Mouse (Mus musculus): ENCODE results near the gene Tekt1. TPM values are rescaled to one million over a fixed set of nuclear protein-coding genes. Genes with fewer than 3 reads are reported as not detected.
A peak's percentile ranks its signal among the peaks of the same experiment; 100 is the strongest.

The Tekt1 gene
- polyA plus RNA-seq, 1 experiment from 2014 or later, result 1.7 TPM

GRCm38 (mm10) chr11:72369904-72370672 lies 7.8 kb upstream of the Tekt1 start:
- H3K27me3 ChIP-seq (ENCODE audit: control insufficient read depth, insufficient read depth, low read length), result no peaks in the 10 kb centered on the region
- ATAC-seq (replicated peaks; ENCODE audit: extremely low read depth, insufficient read depth, low FRiP score), result no peak
- H3K4me2 ChIP-seq (ENCODE audit: low read depth, low read length), result peak overlapping the region; percentile 7; the same call in 1 of the 2 replicates
- H3K36me3 ChIP-seq (ENCODE audit: control insufficient read depth, insufficient read depth), result no peaks in the 10 kb centered on the region
- H3K27ac ChIP-seq (ENCODE audit: low read length), result no peak overlapping the region
- 16% methylated on average over 12 of the region's 12 CpGs for WGBS
- 0 out of 2 replicates have a peak, but pooled peaks cover 3% of the 10 kb centered on the region for H3K4me1 ChIP-seq (ENCODE audit: control insufficient read depth, insufficient read depth, low read length)
- no peak overlapping the region for H3K9ac ChIP-seq (ENCODE audit: low read length)
- no peak overlapping the region for H3K4me3 ChIP-seq (ENCODE audit: low read length)
- no peaks in the 10 kb centered on the region for H3K9me3 ChIP-seq (replicated peaks; ENCODE audit: control insufficient read depth, low read length)

- no peak overlapping the region for H3K27ac ChIP-seq (ENCODE audit: low read length)
- no peak overlapping the region for H3K4me3 ChIP-seq (ENCODE audit: low read length)
- no peaks in the 10 kb centered on the region for H3K36me3 ChIP-seq (ENCODE audit: control insufficient read depth, insufficient read depth)
- 0 out of 2 replicates have a peak, but pooled peaks cover 3% of the 10 kb centered on the region for H3K4me1 ChIP-seq (ENCODE audit: control insufficient read depth, insufficient read depth, low read length)
- no peak overlapping the region for H3K9ac ChIP-seq (ENCODE audit: low read length)
- no peak overlapping the region for H3K4me2 ChIP-seq (ENCODE audit: low read depth, low read length)
- no peaks in the 10 kb centered on the region for H3K9me3 ChIP-seq (replicated peaks; ENCODE audit: control insufficient read depth, low read length)
- WGBS, result 63% methylated on average over 11 of the region's 11 CpGs
- no peaks in the 10 kb centered on the region for H3K27me3 ChIP-seq (ENCODE audit: control insufficient read depth, insufficient read depth, low read length)
- no peak for ATAC-seq (replicated peaks; ENCODE audit: extremely low read depth, insufficient read depth, low FRiP score)
Measured at GRCm38 (mm10) chr11:72367934-72368674, 5.9 kb upstream of the Tekt1 start.

GRCm38 (mm10) chr11:72366126-72366525 lies 3.9 kb upstream of the Tekt1 start:
- H3K27me3 ChIP-seq (ENCODE audit: control insufficient read depth, insufficient read depth, low read length), result no peaks in the 10 kb centered on the region
- 81% methylated on average over 9 of the region's 9 CpGs for WGBS
- no peak overlapping the region for H3K4me2 ChIP-seq (ENCODE audit: low read depth, low read length)
- no peaks in the 10 kb centered on the region for H3K36me3 ChIP-seq (ENCODE audit: control insufficient read depth, insufficient read depth)
- H3K27ac ChIP-seq (ENCODE audit: low read length), result no peak overlapping the region
- H3K9me3 ChIP-seq (replicated peaks; ENCODE audit: control insufficient read depth, low read length), result no peaks in the 10 kb centered on the region
- peaks cover 10% of the 10 kb centered on the region for H3K4me1 ChIP-seq (ENCODE audit: control insufficient read depth, insufficient read depth, low read length)
- H3K4me3 ChIP-seq (ENCODE audit: low read length), result no peak overlapping the region
- no peak for ATAC-seq (replicated peaks; ENCODE audit: extremely low read depth, insufficient read depth, low FRiP score)
- no peak overlapping the region for H3K9ac ChIP-seq (ENCODE audit: low read length)

- Histone ChIP-seq H3K4me2 (ENCODE audit: low read depth, low read length) (no peak overlapping the region), H3K27me3 (ENCODE audit: control insufficient read depth, insufficient read depth, low read length) (no peaks in the 10 kb centered on the region), H3K27ac (ENCODE audit: low read length) (no peak overlapping the region), H3K9me3 (replicated peaks; ENCODE audit: control insufficient read depth, low read length) (no peaks in the 10 kb centered on the region), H3K4me3 (ENCODE audit: low read length) (no peak overlapping the region), H3K4me1 (ENCODE audit: control insufficient read depth, insufficient read depth, low read length) (peaks cover 10% of the 10 kb centered on the region), H3K36me3 (ENCODE audit: control insufficient read depth, insufficient read depth) (no peaks in the 10 kb centered on the region), H3K9ac (ENCODE audit: low read length) (no peak overlapping the region)
- ATAC-seq (replicated peaks; ENCODE audit: extremely low read depth, insufficient read depth, low FRiP score), result no peak
- 94% methylated on average over 5 of the region's 5 CpGs for WGBS
Measured at GRCm38 (mm10) chr11:72364526-72364925, 2.3 kb upstream of the Tekt1 start.

GRCm38 (mm10) chr11:72363523-72364240 lies 1.4 kb upstream of the Tekt1 start:
- ATAC-seq (replicated peaks; ENCODE audit: extremely low read depth, insufficient read depth, low FRiP score), result no peak

GRCm38 (mm10) chr11:72361385-72362346 lies 576 bp downstream of the Tekt1 start:
- H3K4me1 ChIP-seq (ENCODE audit: control insufficient read depth, insufficient read depth, low read length), result peaks cover 8% of the 10 kb centered on the region
- 9% methylated on average over 42 of the region's 42 CpGs for WGBS
- no peak for ATAC-seq (replicated peaks; ENCODE audit: extremely low read depth, insufficient read depth, low FRiP score)
- no peaks in the 10 kb centered on the region for H3K27me3 ChIP-seq (ENCODE audit: control insufficient read depth, insufficient read depth, low read length)
- H3K4me2 ChIP-seq (ENCODE audit: low read depth, low read length), result peak overlapping the region; percentile 97
- H3K9me3 ChIP-seq (replicated peaks; ENCODE audit: control insufficient read depth, low read length), result no peaks in the 10 kb centered on the region
- H3K4me3 ChIP-seq (ENCODE audit: low read length), result peak overlapping the region; percentile 60
- peak overlapping the region; percentile 68 for H3K9ac ChIP-seq (ENCODE audit: low read length)
- H3K36me3 ChIP-seq (ENCODE audit: control insufficient read depth, insufficient read depth), result no peaks in the 10 kb centered on the region
- H3K27ac ChIP-seq (ENCODE audit: low read length), result no peak overlapping the region

More at GRCm38 (mm10) chr11:72363523-72364240, 1.4 kb upstream of the Tekt1 start:
- no peak overlapping the region for H3K27ac ChIP-seq (ENCODE audit: low read length)
- H3K4me3 ChIP-seq (ENCODE audit: low read length), result no peak overlapping the region
- H3K27me3 ChIP-seq (ENCODE audit: control insufficient read depth, insufficient read depth, low read length), result no peaks in the 10 kb centered on the region
- H3K4me2 ChIP-seq (ENCODE audit: low read depth, low read length), result no peak overlapping the region
- 29% methylated on average over 8 of the region's 8 CpGs for WGBS
- no peaks in the 10 kb centered on the region for H3K9me3 ChIP-seq (replicated peaks; ENCODE audit: control insufficient read depth, low read length)
- H3K4me1 ChIP-seq (ENCODE audit: control insufficient read depth, insufficient read depth, low read length), result peaks cover 8% of the 10 kb centered on the region
- no peak overlapping the region for H3K9ac ChIP-seq (ENCODE audit: low read length)
- H3K36me3 ChIP-seq (ENCODE audit: control insufficient read depth, insufficient read depth), result no peaks in the 10 kb centered on the region

GRCm38 (mm10) chr11:72354971-72355728 lies 7.1 kb downstream of the Tekt1 start:
- no peaks in the 10 kb centered on the region for H3K9me3 ChIP-seq (replicated peaks; ENCODE audit: control insufficient read depth, low read length)
- WGBS, result 20% methylated on average over 20 of the region's 20 CpGs
- peak overlapping the region; percentile 6; the same call in 1 of the 2 replicates for H3K9ac ChIP-seq (ENCODE audit: low read length)
- no peak overlapping the region for H3K27ac ChIP-seq (ENCODE audit: low read length)
- H3K4me2 ChIP-seq (ENCODE audit: low read depth, low read length), result peak overlapping the region; percentile 54
- no peaks in the 10 kb centered on the region for H3K36me3 ChIP-seq (ENCODE audit: control insufficient read depth, insufficient read depth)
- H3K4me1 ChIP-seq (ENCODE audit: control insufficient read depth, insufficient read depth, low read length), result 0 out of 2 replicates have a peak, but pooled peaks cover 2% of the 10 kb centered on the region
- ATAC-seq (replicated peaks; ENCODE audit: extremely low read depth, insufficient read depth, low FRiP score), result no peak
- no peaks in the 10 kb centered on the region for H3K27me3 ChIP-seq (ENCODE audit: control insufficient read depth, insufficient read depth, low read length)
- no peak overlapping the region for H3K4me3 ChIP-seq (ENCODE audit: low read length)

All from heart, embryonic 16.5 days (tissue).